Mouse (Mus musculus) spleen, adult 2 months (tissue): Measurements from ENCODE around the gene Npr3. TPM values are rescaled to one million over a fixed set of nuclear protein-coding genes. Genes with fewer than 3 reads are reported as not detected.

Experiments
- DNase-seq, 2 experiments: peaks; one replicate each; pipeline versions ENCODE4 v3.0.0 to v3.0.0-alpha.2; 2012 to 2021; ENCODE audit warnings: low spot score in 2 of 2, low read depth in 1 of 2
- H3K27ac ChIP-seq: fragments of 200-500 bp; 2 replicates; pipeline ENCODE4 v1.5.1; 2012; ENCODE audit warnings: low read length, inconsistent platforms; ENCODE audit not compliant: insufficient read depth
- H3K27me3 ChIP-seq: fragments of 200-500 bp; 2 replicates; pipeline ENCODE4 v1.6.1; 2012; ENCODE audit warnings: mild to moderate bottlenecking, moderate library complexity, low read length, inconsistent platforms; ENCODE audit not compliant: control insufficient read depth, insufficient read depth
- H3K36me3 ChIP-seq: fragments of 200-500 bp; 2 replicates; pipeline ENCODE4 v1.6.1; 2012; ENCODE audit warnings: mild to moderate bottlenecking, low read length, inconsistent platforms; ENCODE audit not compliant: control insufficient read depth, insufficient read depth
- H3K4me1 ChIP-seq: fragments of 200-500 bp; 2 replicates; pipeline ENCODE4 v1.6.1; 2011; ENCODE audit warnings: inconsistent platforms; ENCODE audit not compliant: control insufficient read depth, insufficient read depth, insufficient read length
- H3K4me3 ChIP-seq: fragments of 200-500 bp; 2 replicates; pipeline ENCODE4 v1.5.1; 2011; ENCODE audit warnings: mild to moderate bottlenecking, inconsistent platforms; ENCODE audit not compliant: insufficient read depth, insufficient read length; ENCODE audit errors: extremely low read depth
- CTCF ChIP-seq: fragments of 200-500 bp; IDR thresholded peaks from 2 replicates; pipeline ENCODE4 v1.5.1; 2011; ENCODE audit warnings: mild to moderate bottlenecking, inconsistent platforms; ENCODE audit not compliant: insufficient read depth, insufficient read length, insufficient replicate concordance; ENCODE audit errors: extremely low read depth
- POLR2A ChIP-seq: fragments of 200-500 bp; IDR thresholded peaks from 2 replicates; pipeline ENCODE4 v1.6.1; 2011; ENCODE audit warnings: low read depth, low read length, inconsistent platforms
- WGBS: fragments of 180-500 bp; shearing (Covaris S2); methylation state at CpG from one replicate; pipeline ENCODE4 v1.1.7; 2018; 5-methylcytosine and 5-hydroxymethylcytosine counted together
- polyA plus RNA-seq: library from polyadenylated mRNA; depleted of rRNA; stranded (reverse); fragments of >200 nt; gene quantifications from 2 replicates; pipeline ENCODE4 v1.2.3, GENCODE M21; 2012

Npr3 gene
- polyA plus RNA-seq, 1 experiment: 0.33 TPM

GRCm38 (mm10) chr15:11940855-11941254 lies 33.8 kb upstream of the Npr3 start:
- Histone ChIP-seq H3K4me3 (no peak overlapping the region), H3K4me1 (no peaks in the 10 kb centered on the region), H3K27me3 (no peaks in the 10 kb centered on the region), H3K36me3 (no peaks in the 10 kb centered on the region), H3K27ac (no peak overlapping the region)
- no peak for DNase-seq
- TF ChIP-seq CTCF (no peak), POLR2A (no peak)
- 90% methylated on average over 5 of the region's 5 CpGs for WGBS

DNA sequence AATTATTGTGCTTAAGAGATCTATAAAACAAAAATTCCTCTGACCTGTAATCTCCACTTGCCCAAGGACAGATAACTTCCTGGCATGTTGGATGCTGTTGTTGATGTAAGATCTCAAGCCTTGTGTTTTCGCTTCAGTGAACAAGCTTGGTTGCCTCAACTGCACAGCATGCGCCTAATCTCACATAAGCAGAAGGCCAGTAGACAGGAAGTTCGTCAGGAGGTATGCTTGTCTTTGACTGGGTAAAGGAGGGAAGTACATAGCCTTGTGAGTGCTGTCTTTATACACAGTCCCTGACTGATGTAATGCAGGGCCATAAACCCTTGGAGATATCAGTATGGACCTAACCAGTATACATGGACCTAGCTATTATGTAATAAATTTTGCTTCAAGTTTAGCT lies 20.7 kb upstream of the Npr3 start:
- DNase-seq: no peak
- Histone ChIP-seq H3K36me3 (no peaks in the 10 kb centered on the region), H3K4me3 (no peak overlapping the region), H3K27ac (no peak overlapping the region), H3K4me1 (no peaks in the 10 kb centered on the region), H3K27me3 (no peaks in the 10 kb centered on the region)
- no peak for TF ChIP-seq POLR2A
- no peak for TF ChIP-seq CTCF
- 81% methylated on average over 3 of the region's 3 CpGs for WGBS

GRCm38 (mm10) chr15:11914101-11914500 lies 7.0 kb upstream of the Npr3 start:
- Histone ChIP-seq H3K27me3 (no peaks in the 10 kb centered on the region), H3K27ac (no peak overlapping the region), H3K4me1 (no peaks in the 10 kb centered on the region), H3K4me3 (no peak overlapping the region), H3K36me3 (no peaks in the 10 kb centered on the region)
- no peak for DNase-seq
- TF ChIP-seq CTCF (no peak), POLR2A (no peak)
- WGBS: 84% methylated on average over 9 of the region's 9 CpGs

- DNase-seq: no peak
- Histone ChIP-seq H3K4me3 (no peak overlapping the region), H3K36me3 (no peaks in the 10 kb centered on the region), H3K27me3 (peaks cover 10% of the 10 kb centered on the region), H3K27ac (no peak overlapping the region), H3K4me1 (peaks cover 2% of the 10 kb centered on the region; the same call in 1 of the 2 replicates)
- TF ChIP-seq POLR2A (no peak), CTCF (no peak)
- WGBS: 39% methylated on average over 6 of the region's 6 CpGs
Measured at GRCm38 (mm10) chr15:11909875-11910274, 2.8 kb upstream of the Npr3 start.

- WGBS: 29% methylated on average over 11 of the region's 11 CpGs
- TF ChIP-seq CTCF (no peak), POLR2A (no peak)
Measured at GRCm38 (mm10) chr15:11908166-11908565, 1.1 kb upstream of the Npr3 start.

GRCm38 (mm10) chr15:11906021-11906570 lies 991 bp downstream of the Npr3 start:
- H3K36me3 ChIP-seq: no peaks in the 10 kb centered on the region
- TF ChIP-seq CTCF: no peak
- no peak for TF ChIP-seq POLR2A
- peaks cover 2% of the 10 kb centered on the region; the same call in 1 of the 2 replicates for H3K4me1 ChIP-seq
- peaks cover 18% of the 10 kb centered on the region for H3K27me3 ChIP-seq
- no peak for DNase-seq
- no peak overlapping the region for H3K4me3 ChIP-seq
- H3K27ac ChIP-seq: no peak overlapping the region
- WGBS: under 1% methylated on average over 36 of the region's 36 CpGs

More at GRCm38 (mm10) chr15:11908166-11908565, 1.1 kb upstream of the Npr3 start:
- H3K27ac ChIP-seq: no peak overlapping the region
- H3K36me3 ChIP-seq: no peaks in the 10 kb centered on the region
- DNase-seq: no peak
- peaks cover 2% of the 10 kb centered on the region; the same call in 1 of the 2 replicates for H3K4me1 ChIP-seq
- no peak overlapping the region for H3K4me3 ChIP-seq
- peaks cover 18% of the 10 kb centered on the region for H3K27me3 ChIP-seq
